Mouse (Mus musculus) C2C12 (cell line): ENCODE measurements around the gene Tppp3.

Source experiments
- CEBPB ChIP-seq: IDR thresholded peaks from one replicate; pipeline ENCODE4 v1.6.1; 2011; ENCODE audit warnings: low read depth, mild to moderate bottlenecking, control low read depth, moderate library complexity
- CTCF ChIP-seq: IDR thresholded peaks from one replicate; pipeline ENCODE4 v1.5.1; 2011; ENCODE audit not compliant: control insufficient read depth, insufficient read depth, insufficient read length
- FOSL1 ChIP-seq: IDR thresholded peaks from one replicate; pipeline ENCODE4 v1.8.0; 2011; ENCODE audit warnings: mild to moderate bottlenecking, low read length; ENCODE audit not compliant: poor library complexity, insufficient read depth, severe bottlenecking
- MAX ChIP-seq: IDR thresholded peaks from one replicate; pipeline ENCODE4 v1.6.1; 2011; ENCODE audit warnings: mild to moderate bottlenecking, control low read depth
- MYOD1 ChIP-seq: IDR thresholded peaks from one replicate; pipeline ENCODE4 v1.6.1; 2011; ENCODE audit warnings: low read depth; ENCODE audit not compliant: control insufficient read depth, insufficient read length
- MYOG ChIP-seq: IDR thresholded peaks from one replicate; pipeline ENCODE4 v1.6.1; 2011; ENCODE audit not compliant: control insufficient read depth, insufficient read length; ENCODE audit errors: extremely low read depth

- TF ChIP-seq CEBPB (no peak), MAX (no peak), CTCF (no peak), MYOG (no peak), MYOD1 (no peak), FOSL1 (no peak)
Observed at GRCm38 (mm10) chr8:105441433-105441832, 29.9 kb downstream of the Tppp3 start.
